Mouse (Mus musculus) left cerebral cortex, postnatal 4 days (tissue): ENCODE data around the gene Mark2. TPM values are rescaled to one million over a fixed set of nuclear protein-coding genes. Genes with fewer than 3 reads are reported as not detected.

Source experiments
- DNase-seq: peaks from one replicate; pipeline ENCODE4 v3.0.0-alpha.2; 2022
- intact Hi-C: fragments of 180-260 bp; cut with DNase I; formaldehyde crosslinking; loops from one replicate; pipeline ENCODE4 v1.15.1; 2025
- total RNA-seq, 2 experiments: library from RNA; stranded (reverse); gene quantifications; 2 replicates each; pipeline ENCODE4 v1.2.3; 2021

Gene Mark2
- total RNA-seq, 2 experiments from 2014 or later, result 91.2 to 108 TPM

- no peak for DNase-seq
- intact Hi-C loops, result loop anchor here (5.0 kb wide), 1 partner anchor 61 kb away; no protein-coding TSS in a partner anchor
Measured at GRCm38 (mm10) chr19:7337781-7338342, 3.8 kb downstream of the Mark2 start.

GRCm38 (mm10) chr19:7335656-7336055 is 6.0 kb downstream of the Mark2 start:
- intact Hi-C loops, result loop anchor here (5.0 kb wide), 1 partner anchor 58 kb away; no protein-coding TSS in a partner anchor
- no peak for DNase-seq

- intact Hi-C loops, result no loop called here
Measured at GRCm38 (mm10) chr19:7334049-7334448, 7.6 kb downstream of the Mark2 start.

GRCm38 (mm10) chr19:7321391-7321790 is 20.3 kb downstream of the Mark2 start:
- DNase-seq, result no peak
- intact Hi-C loops, result no loop called here

More at GRCm38 (mm10) chr19:7334049-7334448, 7.6 kb downstream of the Mark2 start:
- no peak for DNase-seq

GRCm38 (mm10) chr19:7320181-7320580 is 21.5 kb downstream of the Mark2 start:
- intact Hi-C loops, result no loop called here

GRCm38 (mm10) chr19:7317716-7318115 is 23.9 kb downstream of the Mark2 start:
- intact Hi-C loops, result no loop called here
- DNase-seq, result no peak

More at GRCm38 (mm10) chr19:7320181-7320580, 21.5 kb downstream of the Mark2 start:
- no peak for DNase-seq

GRCm38 (mm10) chr19:7316822-7317221 is 24.8 kb downstream of the Mark2 start:
- intact Hi-C loops, result no loop called here
- DNase-seq, result no peak

GRCm38 (mm10) chr19:7315587-7315984 is 26.1 kb downstream of the Mark2 start:
- no peak for DNase-seq
- intact Hi-C loops, result no loop called here

GRCm38 (mm10) chr19:7314976-7315586 is 26.6 kb downstream of the Mark2 start:
- DNase-seq, result peak; percentile 73
- intact Hi-C loops, result no loop called here

GRCm38 (mm10) chr19:7313660-7314059 is 28.0 kb downstream of the Mark2 start:
- DNase-seq, result no peak
- intact Hi-C loops, result no loop called here

- peak; percentile 65 for DNase-seq
- intact Hi-C loops, result no loop called here
Measured at GRCm38 (mm10) chr19:7311306-7311705, 30.4 kb downstream of the Mark2 start.

GRCm38 (mm10) chr19:7310704-7311103 is 31.0 kb downstream of the Mark2 start:
- DNase-seq, result peak; percentile 56
- intact Hi-C loops, result no loop called here

- intact Hi-C loops, result no loop called here
- no peak for DNase-seq
Measured at GRCm38 (mm10) chr19:7309738-7310330, 31.8 kb downstream of the Mark2 start.

- DNase-seq, result peak; percentile 17
- intact Hi-C loops, result no loop called here
Measured at GRCm38 (mm10) chr19:7307995-7308770, 33.5 kb downstream of the Mark2 start.

GRCm38 (mm10) chr19:7306968-7307367 is 34.7 kb downstream of the Mark2 start:
- DNase-seq, result no peak
- intact Hi-C loops, result no loop called here

- DNase-seq, result no peak
- intact Hi-C loops, result no loop called here
Measured at GRCm38 (mm10) chr19:7305380-7306310, 36.0 kb downstream of the Mark2 start.

GRCm38 (mm10) chr19:7304801-7305200 is 36.9 kb downstream of the Mark2 start:
- intact Hi-C loops, result no loop called here

GRCm38 (mm10) chr19:7303796-7304195 is 37.9 kb downstream of the Mark2 start:
- DNase-seq, result no peak
- intact Hi-C loops, result no loop called here

More at GRCm38 (mm10) chr19:7304801-7305200, 36.9 kb downstream of the Mark2 start:
- no peak for DNase-seq

GRCm38 (mm10) chr19:7302493-7302797 is 39.2 kb downstream of the Mark2 start:
- intact Hi-C loops, result no loop called here
- no peak for DNase-seq
